Mouse (Mus musculus) activated CD4-positive, CD25-positive, alpha-beta regulatory T cell, adult 4 months (primary cell): Measurements from ENCODE around the gene Pigyl. TPM values are rescaled to one million over a fixed set of nuclear protein-coding genes. Genes with fewer than 3 reads are reported as not detected.

ENCODE experiments used
- polyA plus RNA-seq, 2 experiments: library from polyadenylated mRNA; unstranded; fragments of 100-300 nt; shearing (Covaris generic); gene quantifications; one replicate each; pipeline ENCODE4 v1.2.1; 2017

Pigyl gene
- polyA plus RNA-seq, 2 experiments from 2014 or later: 49.5 to 56.8 TPM

Other genes starting within 250 kb of the Pigyl start
- gene Rab3d, start 238.7 kb upstream of the Pigyl start, polyA plus RNA-seq: 1 to 10 TPM; 5.8 to 7.1 TPM
- not detected for gene Ccdc159, start 229.4 kb upstream of the Pigyl start, polyA plus RNA-seq
- gene Tmem205, start 229.3 kb upstream of the Pigyl start, polyA plus RNA-seq: 1 to 10 TPM; 2.6 to 4.7 TPM
- under 1 TPM; 0.17 to 0.36 TPM for gene Plppr2, start 219.8 kb upstream of the Pigyl start, polyA plus RNA-seq
- 1 to 10 TPM; 2.1 to 3.8 TPM for gene Swsap1, start 201.1 kb upstream of the Pigyl start, polyA plus RNA-seq
- gene Epor, start 193.3 kb upstream of the Pigyl start, polyA plus RNA-seq: under 1 TPM in 1 of 2 experiments, not detected in 1; 0.36 TPM
- not detected for gene Rgl3, start 167.4 kb upstream of the Pigyl start, polyA plus RNA-seq
- not detected for gene Ccdc151, start 154.2 kb upstream of the Pigyl start, polyA plus RNA-seq
- gene Prkcsh, start 154.0 kb upstream of the Pigyl start, polyA plus RNA-seq: 10 to 100 TPM; 28.9 to 43.9 TPM
- gene Elavl3, start 104.8 kb upstream of the Pigyl start, polyA plus RNA-seq: not detected
- not detected for gene Gm49318, start 85.6 kb upstream of the Pigyl start, polyA plus RNA-seq
- 1 to 10 TPM; 3.3 to 4.0 TPM for gene Zfp653, start 85.5 kb upstream of the Pigyl start, polyA plus RNA-seq
- gene Ecsit, start 71.4 kb upstream of the Pigyl start, polyA plus RNA-seq: 10 to 100 TPM; 31.0 to 31.1 TPM
- not detected for gene Cnn1, start 57.6 kb upstream of the Pigyl start, polyA plus RNA-seq
- 100 to 1,000 TPM in 1 of 2 experiments, 10 to 100 TPM in 1; 96.8 to 108 TPM for gene Elof1, start 39.7 kb upstream of the Pigyl start, polyA plus RNA-seq
- 100 to 1,000 TPM; 208 to 219 TPM for gene Acp5, start 21.1 kb upstream of the Pigyl start, polyA plus RNA-seq
- gene Zfp872, start 31.2 kb downstream of the Pigyl start, polyA plus RNA-seq: under 1 TPM in 1 of 2 experiments, not detected in 1; 0.17 TPM
- 10 to 100 TPM; 42.6 to 43.0 TPM for gene Zfp809, start 68.9 kb downstream of the Pigyl start, polyA plus RNA-seq
- 1 to 10 TPM; 6.3 to 7.1 TPM for gene Zfp599, start 103.0 kb downstream of the Pigyl start, polyA plus RNA-seq
- 10 to 100 TPM; 14.1 to 14.6 TPM for gene Zfp810, start 150.8 kb downstream of the Pigyl start, polyA plus RNA-seq
- 1 to 10 TPM; 2.6 to 2.8 TPM for gene Anln, start 232.3 kb downstream of the Pigyl start, polyA plus RNA-seq